Mouse (Mus musculus): ENCODE measurements around the gene Fam204a. TPM values are rescaled to one million over a fixed set of nuclear protein-coding genes. Genes with fewer than 3 reads are reported as not detected.

The Fam204a gene
- polyA plus RNA-seq, 1 experiment = 12.3 TPM

DNA sequence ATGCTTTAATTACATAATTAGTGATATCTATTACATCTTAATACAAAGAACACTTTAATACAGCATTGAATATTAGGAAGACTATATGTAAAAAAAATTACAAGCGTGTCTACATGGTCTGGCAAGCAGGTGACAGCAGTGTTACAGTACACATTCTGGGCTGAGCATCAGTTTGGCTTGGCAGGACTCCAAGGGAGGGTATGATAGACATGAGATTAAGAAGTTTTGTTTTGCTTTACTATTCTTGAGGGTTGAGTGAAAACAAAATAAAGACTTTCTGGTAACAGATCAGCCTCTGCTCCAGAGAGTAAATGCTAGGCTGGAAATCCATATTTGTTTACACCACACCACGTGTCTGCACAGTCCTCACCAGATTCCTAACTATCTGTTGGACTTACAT, 8.5 kb downstream of the Fam204a start:
- peaks cover 23% of the 10 kb centered on the region for H3K79me2 ChIP-seq (ENCODE audit: control insufficient read depth, insufficient read depth)
- no peak overlapping the region for H3K4me3 ChIP-seq (ENCODE audit: insufficient read depth, poor library complexity, severe bottlenecking)
- TF ChIP-seq MYOD1 (IDR thresholded peaks at IDR 0.05; ENCODE audit: control insufficient read depth, insufficient read length, low read depth) (no peak), FOSL1 (IDR thresholded peaks at IDR 0.05; ENCODE audit: insufficient read depth, low read length, poor library complexity, severe bottlenecking) (no peak), USF1 (IDR thresholded peaks at IDR 0.05; ENCODE audit: low read depth) (no peak), CTCF (IDR thresholded peaks at IDR 0.05; ENCODE audit: control insufficient read depth, insufficient read depth, insufficient read length) (no peak), MYOG (IDR thresholded peaks at IDR 0.05; ENCODE audit: control insufficient read depth, extremely low read depth, insufficient read length) (no peak), CEBPB (IDR thresholded peaks at IDR 0.05; ENCODE audit: low read depth) (no peak), MAX (IDR thresholded peaks at IDR 0.05) (no peak)
- peaks cover 8% of the 10 kb centered on the region for H3K36me3 ChIP-seq (ENCODE audit: control insufficient read depth, insufficient read depth)
- peaks cover 10% of the 10 kb centered on the region for H3K79me3 ChIP-seq (ENCODE audit: low read depth)
- no peak overlapping the region for H3ac ChIP-seq (ENCODE audit: control insufficient read depth, insufficient read length, low read depth)
- no peaks in the 10 kb centered on the region for H3K27me3 ChIP-seq (ENCODE audit: control insufficient read depth, insufficient read depth, insufficient read length)

DNA sequence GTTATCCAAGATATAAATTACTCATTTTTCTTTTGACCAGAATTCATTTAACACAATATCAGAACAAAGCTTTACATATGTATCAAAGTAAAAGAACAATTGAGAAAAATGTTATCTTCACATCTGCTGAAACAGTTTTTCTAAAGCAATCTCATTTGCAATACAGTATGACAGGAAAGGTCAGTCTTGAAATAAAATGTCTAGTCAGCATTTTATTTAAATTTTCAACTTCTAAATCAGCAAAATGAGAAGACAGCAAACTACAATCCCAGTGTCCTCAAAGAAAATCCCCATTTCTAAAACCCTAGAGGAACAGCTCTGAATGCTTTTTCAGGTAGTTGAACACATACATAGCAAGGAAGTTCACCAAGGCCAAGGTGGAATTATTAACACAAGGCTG, 18.3 kb downstream of the Fam204a start:
- Histone ChIP-seq H3ac (ENCODE audit: control insufficient read depth, insufficient read length, low read depth) (no peak overlapping the region), H3K79me2 (ENCODE audit: control insufficient read depth, insufficient read depth) (peaks cover 22% of the 10 kb centered on the region), H3K79me3 (ENCODE audit: low read depth) (peaks cover 5% of the 10 kb centered on the region), H3K27me3 (ENCODE audit: control insufficient read depth, insufficient read depth, insufficient read length) (no peaks in the 10 kb centered on the region), H3K36me3 (ENCODE audit: control insufficient read depth, insufficient read depth) (peaks cover 30% of the 10 kb centered on the region), H3K4me3 (ENCODE audit: insufficient read depth, poor library complexity, severe bottlenecking) (no peak overlapping the region)
- TF ChIP-seq MYOD1 (IDR thresholded peaks at IDR 0.05; ENCODE audit: control insufficient read depth, insufficient read length, low read depth) (no peak), USF1 (IDR thresholded peaks at IDR 0.05; ENCODE audit: low read depth) (no peak), MAX (IDR thresholded peaks at IDR 0.05) (no peak), FOSL1 (IDR thresholded peaks at IDR 0.05; ENCODE audit: insufficient read depth, low read length, poor library complexity, severe bottlenecking) (no peak), MYOG (IDR thresholded peaks at IDR 0.05; ENCODE audit: control insufficient read depth, extremely low read depth, insufficient read length) (no peak), CTCF (IDR thresholded peaks at IDR 0.05; ENCODE audit: control insufficient read depth, insufficient read depth, insufficient read length) (no peak), CEBPB (IDR thresholded peaks at IDR 0.05; ENCODE audit: low read depth) (no peak)

DNA sequence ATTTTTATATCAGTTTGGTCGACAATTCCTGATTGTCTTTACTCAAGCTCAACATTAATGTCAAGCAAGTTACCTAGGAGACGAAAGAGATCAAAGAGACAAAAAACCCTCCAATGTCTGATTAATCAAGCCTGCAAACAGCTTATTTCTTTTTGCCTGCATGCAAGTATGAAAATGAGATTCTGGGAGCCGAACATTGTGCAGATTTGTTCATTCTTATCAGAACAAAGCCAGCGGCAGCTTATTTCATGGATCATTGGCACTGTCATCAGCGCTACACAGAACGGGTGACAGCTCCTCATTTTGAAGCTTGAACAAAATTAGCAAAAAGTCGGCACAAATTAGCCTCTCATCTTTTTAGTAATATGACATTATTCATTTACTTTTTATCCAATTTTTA, 22.3 kb downstream of the Fam204a start:
- H3ac ChIP-seq (ENCODE audit: control insufficient read depth, insufficient read length, low read depth) = no peak overlapping the region
- peaks cover 14% of the 10 kb centered on the region for H3K36me3 ChIP-seq (ENCODE audit: control insufficient read depth, insufficient read depth)
- TF ChIP-seq MAX (IDR thresholded peaks at IDR 0.05) = no peak
- TF ChIP-seq USF1 (IDR thresholded peaks at IDR 0.05; ENCODE audit: low read depth) = no peak
- no peak for TF ChIP-seq CTCF (IDR thresholded peaks at IDR 0.05; ENCODE audit: control insufficient read depth, insufficient read depth, insufficient read length)
- no peak for TF ChIP-seq MYOD1 (IDR thresholded peaks at IDR 0.05; ENCODE audit: control insufficient read depth, insufficient read length, low read depth)
- no peak for TF ChIP-seq CEBPB (IDR thresholded peaks at IDR 0.05; ENCODE audit: low read depth)
- TF ChIP-seq FOSL1 (IDR thresholded peaks at IDR 0.05; ENCODE audit: insufficient read depth, low read length, poor library complexity, severe bottlenecking) = no peak
- no peak for TF ChIP-seq MYOG (IDR thresholded peaks at IDR 0.05; ENCODE audit: control insufficient read depth, extremely low read depth, insufficient read length)
- no peaks in the 10 kb centered on the region for H3K27me3 ChIP-seq (ENCODE audit: control insufficient read depth, insufficient read depth, insufficient read length)
- peaks cover 5% of the 10 kb centered on the region for H3K79me3 ChIP-seq (ENCODE audit: low read depth)
- no peak overlapping the region for H3K4me3 ChIP-seq (ENCODE audit: insufficient read depth, poor library complexity, severe bottlenecking)
- H3K79me2 ChIP-seq (ENCODE audit: control insufficient read depth, insufficient read depth) = peaks cover 18% of the 10 kb centered on the region

DNA sequence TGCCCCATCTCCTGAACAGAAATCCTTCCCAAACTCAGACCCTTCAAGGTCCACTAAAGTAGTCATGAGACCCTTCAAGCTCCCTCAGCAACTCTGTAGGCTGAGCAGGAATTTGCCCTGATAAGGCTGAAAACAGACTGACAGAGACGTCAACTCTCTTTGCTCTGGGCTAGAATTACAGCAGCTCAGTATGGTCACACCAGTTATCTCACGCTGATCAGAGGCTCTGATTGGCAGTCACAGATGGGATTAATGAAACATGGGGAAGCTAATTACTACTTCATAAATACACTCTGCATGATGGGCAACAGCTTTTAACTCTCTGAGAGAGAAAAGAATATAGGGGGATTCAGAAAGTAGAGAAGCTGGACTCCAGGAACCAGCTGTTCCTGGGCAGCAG, 26.2 kb downstream of the Fam204a start:
- no peaks in the 10 kb centered on the region for H3K79me2 ChIP-seq (ENCODE audit: control insufficient read depth, insufficient read depth)
- TF ChIP-seq CTCF (IDR thresholded peaks at IDR 0.05; ENCODE audit: control insufficient read depth, insufficient read depth, insufficient read length) (no peak), MAX (IDR thresholded peaks at IDR 0.05) (no peak), MYOD1 (IDR thresholded peaks at IDR 0.05; ENCODE audit: control insufficient read depth, insufficient read length, low read depth) (no peak), FOSL1 (IDR thresholded peaks at IDR 0.05; ENCODE audit: insufficient read depth, low read length, poor library complexity, severe bottlenecking) (no peak), USF1 (IDR thresholded peaks at IDR 0.05; ENCODE audit: low read depth) (no peak), CEBPB (IDR thresholded peaks at IDR 0.05; ENCODE audit: low read depth) (no peak), MYOG (IDR thresholded peaks at IDR 0.05; ENCODE audit: control insufficient read depth, extremely low read depth, insufficient read length) (no peak)
- peaks cover 19% of the 10 kb centered on the region for H3K36me3 ChIP-seq (ENCODE audit: control insufficient read depth, insufficient read depth)
- no peaks in the 10 kb centered on the region for H3K27me3 ChIP-seq (ENCODE audit: control insufficient read depth, insufficient read depth, insufficient read length)
- H3ac ChIP-seq (ENCODE audit: control insufficient read depth, insufficient read length, low read depth) = no peak overlapping the region
- no peak overlapping the region for H3K4me3 ChIP-seq (ENCODE audit: insufficient read depth, poor library complexity, severe bottlenecking)
- H3K79me3 ChIP-seq (ENCODE audit: low read depth) = peaks cover 1% of the 10 kb centered on the region

DNA sequence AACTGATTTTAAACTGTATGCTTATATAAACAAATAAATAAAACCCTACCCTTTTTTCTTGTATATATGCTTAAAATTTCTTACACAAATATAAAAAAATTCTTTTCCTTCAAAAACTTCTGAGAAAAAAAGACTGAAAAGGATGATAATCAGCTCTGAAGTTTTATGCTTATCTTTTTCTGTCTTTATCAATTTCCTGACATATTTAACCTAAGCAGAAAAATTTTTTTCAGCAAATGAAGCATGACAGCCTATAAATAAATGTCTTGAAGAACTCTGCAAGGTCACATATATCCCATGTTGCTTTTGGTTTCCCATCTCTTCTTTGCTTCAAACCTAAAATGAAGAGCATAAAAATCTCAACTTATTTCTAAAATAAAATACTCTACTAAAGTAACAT, 27.3 kb downstream of the Fam204a start:
- Histone ChIP-seq H3K4me3 (ENCODE audit: insufficient read depth, poor library complexity, severe bottlenecking) (no peak overlapping the region), H3K79me2 (ENCODE audit: control insufficient read depth, insufficient read depth) (no peaks in the 10 kb centered on the region), H3K79me3 (ENCODE audit: low read depth) (no peaks in the 10 kb centered on the region), H3K27me3 (ENCODE audit: control insufficient read depth, insufficient read depth, insufficient read length) (no peaks in the 10 kb centered on the region), H3K36me3 (ENCODE audit: control insufficient read depth, insufficient read depth) (peaks cover 23% of the 10 kb centered on the region), H3ac (ENCODE audit: control insufficient read depth, insufficient read length, low read depth) (no peak overlapping the region)
- TF ChIP-seq MYOD1 (IDR thresholded peaks at IDR 0.05; ENCODE audit: control insufficient read depth, insufficient read length, low read depth) (no peak), MAX (IDR thresholded peaks at IDR 0.05) (no peak), USF1 (IDR thresholded peaks at IDR 0.05; ENCODE audit: low read depth) (no peak), FOSL1 (IDR thresholded peaks at IDR 0.05; ENCODE audit: insufficient read depth, low read length, poor library complexity, severe bottlenecking) (no peak), CEBPB (IDR thresholded peaks at IDR 0.05; ENCODE audit: low read depth) (no peak), CTCF (IDR thresholded peaks at IDR 0.05; ENCODE audit: control insufficient read depth, insufficient read depth, insufficient read length) (no peak), MYOG (IDR thresholded peaks at IDR 0.05; ENCODE audit: control insufficient read depth, extremely low read depth, insufficient read length) (no peak)

DNA sequence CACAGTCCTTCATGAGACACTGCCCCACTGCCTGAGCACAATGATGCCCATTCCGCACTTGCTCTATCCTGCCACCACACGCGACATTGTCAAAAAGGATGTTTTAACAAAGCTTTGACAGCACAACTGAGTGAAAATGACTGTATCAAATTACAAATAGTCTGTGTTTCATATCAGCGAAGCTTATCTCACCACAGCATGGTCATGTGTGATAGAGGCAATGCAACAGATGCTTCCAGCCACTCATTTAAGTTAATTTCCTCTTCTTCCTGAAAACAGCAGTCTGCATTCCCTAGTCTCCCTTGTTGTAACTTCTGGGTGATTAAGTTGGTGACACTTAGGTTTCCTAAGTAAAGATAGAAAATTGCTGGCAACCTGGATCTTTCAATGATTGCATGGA, 33.7 kb downstream of the Fam204a start:
- Histone ChIP-seq H3K4me3 (ENCODE audit: insufficient read depth, poor library complexity, severe bottlenecking) (no peak overlapping the region), H3ac (ENCODE audit: control insufficient read depth, insufficient read length, low read depth) (no peak overlapping the region), H3K79me2 (ENCODE audit: control insufficient read depth, insufficient read depth) (no peaks in the 10 kb centered on the region), H3K79me3 (ENCODE audit: low read depth) (no peaks in the 10 kb centered on the region), H3K27me3 (ENCODE audit: control insufficient read depth, insufficient read depth, insufficient read length) (no peaks in the 10 kb centered on the region), H3K36me3 (ENCODE audit: control insufficient read depth, insufficient read depth) (peaks cover 16% of the 10 kb centered on the region)
- TF ChIP-seq FOSL1 (IDR thresholded peaks at IDR 0.05; ENCODE audit: insufficient read depth, low read length, poor library complexity, severe bottlenecking) (no peak), USF1 (IDR thresholded peaks at IDR 0.05; ENCODE audit: low read depth) (no peak), MAX (IDR thresholded peaks at IDR 0.05) (no peak), CEBPB (IDR thresholded peaks at IDR 0.05; ENCODE audit: low read depth) (no peak), CTCF (IDR thresholded peaks at IDR 0.05; ENCODE audit: control insufficient read depth, insufficient read depth, insufficient read length) (no peak), MYOG (IDR thresholded peaks at IDR 0.05; ENCODE audit: control insufficient read depth, extremely low read depth, insufficient read length) (no peak), MYOD1 (IDR thresholded peaks at IDR 0.05; ENCODE audit: control insufficient read depth, insufficient read length, low read depth) (no peak)
